ENCODE assay signal across 11 mouse cellular contexts in the genomic region with DNA sequence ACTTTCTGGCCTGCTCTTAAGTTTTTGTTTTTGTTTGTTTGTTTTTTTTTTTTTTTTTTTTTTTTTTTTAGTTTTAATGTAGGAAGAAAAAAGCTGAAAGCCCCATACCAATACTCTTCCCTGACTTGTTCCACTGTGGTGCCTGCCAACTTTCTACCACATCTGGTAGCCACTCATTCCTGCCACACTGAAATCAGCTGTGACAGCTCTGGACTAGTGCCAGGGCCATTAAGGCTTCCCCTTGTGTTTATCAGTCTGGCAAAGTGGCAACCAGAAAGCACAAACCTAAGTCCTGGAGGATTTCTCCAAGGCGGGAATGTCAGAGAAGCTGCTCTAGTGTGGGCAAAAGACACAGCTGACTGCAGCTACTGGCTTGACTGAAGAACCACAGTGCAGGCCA. TPM values are rescaled to one million over a fixed set of nuclear protein-coding genes. Genes with fewer than 3 reads are reported as not detected.
DNase-seq lines count a peak whose midpoint lies in the region; ATAC-seq lines count a peak whose summit lies in the region.
"Had no signal": no experiment of that assay in that cellular context is flagged by ENCODE, and none has a peak within 500 bp of the region (broad histone marks: within the 10 kb centered on the region; RNA-seq: fewer than 3 reads in every experiment).

No protein-coding gene starts in this region.

- H3K9me3 ChIP-seq in heart, embryonic 11.5 days (replicated peaks; ENCODE audit: control insufficient read depth, low read length): no peaks in the 10 kb centered on the region
- no peaks in the 10 kb centered on the region for H3K9me3 ChIP-seq in midbrain, embryonic 11.5 days (ENCODE audit: control insufficient read depth, low read length)
- H3K9me3 ChIP-seq in midbrain, embryonic 15.5 days: no peaks in the 10 kb centered on the region
- H3K9me3 ChIP-seq: embryonic facial prominence, embryonic 15.5 days; G1E; liver, embryonic 12.5 days had no signal

- no peak for ATAC-seq in heart, embryonic 11.5 days (replicated peaks; ENCODE audit: insufficient number of reproducible peaks, low FRiP score, low TSS enrichment)
- ATAC-seq in midbrain, embryonic 11.5 days (ENCODE audit: low FRiP score): no peak
- ATAC-seq in midbrain, embryonic 15.5 days (replicated peaks): no peak
- ATAC-seq: liver, embryonic 12.5 days had no signal

- peak; percentile 95 for DNase-seq in heart, adult 11 months
- peak; percentile 69 for DNase-seq in midbrain, embryonic 11.5 days (ENCODE audit: low spot score, missing footprints)
- peak; percentile 17 for DNase-seq in adrenal gland, postnatal 25 days
- peak; percentile 38 to 45 for DNase-seq in heart, postnatal 36 days
- DNase-seq in urinary bladder, postnatal 25 days (ENCODE audit: low spot score): no peak
- DNase-seq in left cerebral cortex, postnatal 25 days (ENCODE audit: low spot score in 2 of 2): no peak

- WGBS in heart, embryonic 11.5 days (ENCODE audit: insufficient replicate concordance): 25% methylated on average over 1 of the region's 1 CpGs
- 84% methylated on average over 1 of the region's 1 CpGs for WGBS in midbrain, embryonic 11.5 days
- 54% methylated on average over 1 of the region's 1 CpGs for WGBS in midbrain, embryonic 15.5 days

- H3K27ac ChIP-seq in heart, embryonic 11.5 days (ENCODE audit: low read depth, low read length): no peak overlapping the region
- no peak overlapping the region for H3K27ac ChIP-seq in midbrain, embryonic 11.5 days (ENCODE audit: low read depth, low read length)
- no peak overlapping the region for H3K27ac ChIP-seq in midbrain, embryonic 15.5 days
- H3K27ac ChIP-seq: embryonic facial prominence, embryonic 15.5 days; liver, embryonic 12.5 days had no signal

- intact Hi-C loops in heart, postnatal 36 days (cut with DNase I): no loop called here
- intact Hi-C loops in left cerebral cortex, postnatal 25 days (cut with DNase I): no loop called here

- peaks cover 3% of the 10 kb centered on the region; the same call in 1 of the 2 replicates for H3K4me1 ChIP-seq in heart, embryonic 11.5 days (ENCODE audit: control insufficient read depth, insufficient read depth, low read length)
- H3K4me1 ChIP-seq in midbrain, embryonic 11.5 days (ENCODE audit: control insufficient read depth, insufficient read depth, low read length): no peaks in the 10 kb centered on the region
- 0 out of 2 replicates have a peak, but pooled peaks cover 4% of the 10 kb centered on the region for H3K4me1 ChIP-seq in midbrain, embryonic 15.5 days
- H3K4me1 ChIP-seq: liver, embryonic 12.5 days had no signal

- no peak overlapping the region for H3K4me2 ChIP-seq in heart, embryonic 11.5 days
- H3K4me2 ChIP-seq in midbrain, embryonic 11.5 days: no peak overlapping the region
- no peak overlapping the region for H3K4me2 ChIP-seq in midbrain, embryonic 15.5 days
- H3K4me2 ChIP-seq: embryonic facial prominence, embryonic 15.5 days; liver, embryonic 12.5 days had no signal

- H3K4me3 ChIP-seq in heart, embryonic 11.5 days (ENCODE audit: low read depth, low read length): no peak overlapping the region
- H3K4me3 ChIP-seq in midbrain, embryonic 11.5 days (ENCODE audit: low read depth, low read length): no peak overlapping the region
- no peak overlapping the region for H3K4me3 ChIP-seq in midbrain, embryonic 15.5 days
- H3K4me3 ChIP-seq: embryonic facial prominence, embryonic 15.5 days; liver, embryonic 12.5 days had no signal

- H3K9ac ChIP-seq in heart, embryonic 11.5 days (ENCODE audit: low read depth, low read length): no peak overlapping the region
- no peak overlapping the region for H3K9ac ChIP-seq in midbrain, embryonic 11.5 days (ENCODE audit: low read length)
- H3K9ac ChIP-seq in midbrain, embryonic 15.5 days: no peak overlapping the region
- H3K9ac ChIP-seq: embryonic facial prominence, embryonic 15.5 days; liver, embryonic 12.5 days had no signal

- H3K36me3 ChIP-seq in heart, embryonic 11.5 days (ENCODE audit: control insufficient read depth, insufficient read depth, low read length): peaks cover 55% of the 10 kb centered on the region
- peaks cover 53% of the 10 kb centered on the region for H3K36me3 ChIP-seq in midbrain, embryonic 11.5 days (ENCODE audit: control insufficient read depth, insufficient read depth, low read length)
- peaks cover 49% of the 10 kb centered on the region for H3K36me3 ChIP-seq in midbrain, embryonic 15.5 days (replicated peaks)

- H3K27me3 ChIP-seq in heart, embryonic 11.5 days (ENCODE audit: control insufficient read depth, insufficient read depth, low read length): no peaks in the 10 kb centered on the region
- no peaks in the 10 kb centered on the region for H3K27me3 ChIP-seq in midbrain, embryonic 11.5 days (ENCODE audit: control insufficient read depth, insufficient read depth, low read length)
- no peaks in the 10 kb centered on the region for H3K27me3 ChIP-seq in midbrain, embryonic 15.5 days (replicated peaks)
- H3K27me3 ChIP-seq: embryonic facial prominence, embryonic 15.5 days; liver, embryonic 12.5 days had no signal

RNA-seq across cellular contexts. Expression of gene Acp6, which starts 55.9 kb away (rescaled TPM):
- 54.0 and 59.2 TPM in 2 replicates for polyA plus RNA-seq in heart, embryonic 11.5 days (2014; fragmentation: Nextera tagmentation; extraction: Ambion mirVana)
- polyA plus RNA-seq in midbrain, embryonic 11.5 days (2014; fragmentation: Nextera tagmentation; extraction: Ambion mirVana): 25.1 and 27.7 TPM in 2 replicates
- polyA plus RNA-seq in midbrain, embryonic 15.5 days (2015; fragmentation: Nextera tagmentation; extraction: Ambion mirVana): 21.6 and 22.4 TPM in 2 replicates
- 61.5 and 65.3 TPM in 2 replicates for total RNA-seq in adrenal gland, postnatal 25 days (2021)
- total RNA-seq in heart, postnatal 36 days (2021): 10 to 100 TPM; 32.8 to 37.8 TPM
- total RNA-seq in left cerebral cortex, postnatal 25 days (2021): 10 to 100 TPM; 18.5 to 24.9 TPM

Comparison
In these comparisons a context has a peak if more than half of its experiments do, and no peak if none do; other contexts are left out.
1. DNase-seq: peak in heart, adult 11 months (single experiment), midbrain, embryonic 11.5 days (single experiment), adrenal gland, postnatal 25 days (single experiment) and heart, postnatal 36 days (2 of 2); none in urinary bladder, postnatal 25 days (single experiment) and left cerebral cortex, postnatal 25 days (0 of 2).